Mouse (Mus musculus): Measurements from ENCODE around the gene Mlip. TPM values are rescaled to one million over a fixed set of nuclear protein-coding genes. Genes with fewer than 3 reads are reported as not detected.
A peak's percentile ranks its signal among the peaks of the same experiment; 100 is the strongest.

Gene Mlip
- polyA plus RNA-seq, 1 experiment from 2014 or later = 2.2 TPM

DNA sequence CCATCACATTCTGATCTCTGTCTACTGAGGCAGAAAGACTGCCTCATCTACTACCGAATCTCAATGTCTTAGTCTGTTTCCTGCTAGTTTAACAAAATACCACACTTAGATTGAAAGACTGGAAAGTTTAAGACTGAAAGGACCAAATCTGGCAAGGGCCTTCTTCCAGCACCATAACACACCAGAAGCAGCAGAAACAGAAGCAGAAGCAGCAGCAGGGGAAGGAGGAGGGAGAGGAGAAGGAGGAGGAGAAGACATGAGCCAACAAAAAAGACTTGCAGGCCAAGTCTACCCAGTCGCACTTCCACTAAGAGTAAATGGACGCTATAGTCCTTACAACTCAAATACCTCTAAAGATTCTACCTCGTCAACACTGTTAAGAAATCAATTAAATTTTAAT lies 80.0 kb downstream of the Mlip start:
- no peak for ATAC-seq
- H3K4me3 ChIP-seq (ENCODE audit: low read length) = no peak overlapping the region
- 93% methylated on average over 4 of the region's 4 CpGs for WGBS
- H3K4me1 ChIP-seq (ENCODE audit: control insufficient read depth, insufficient read depth, low read depth, low read length) = no peaks in the 10 kb centered on the region
- no peaks in the 10 kb centered on the region for H3K27me3 ChIP-seq (replicated peaks; ENCODE audit: control insufficient read depth, insufficient read depth, low read length)
- no peak overlapping the region for H3K4me2 ChIP-seq (ENCODE audit: low read length)
- H3K9me3 ChIP-seq (ENCODE audit: control insufficient read depth, low read length) = no peaks in the 10 kb centered on the region
- H3K9ac ChIP-seq (ENCODE audit: low read depth, low read length) = no peak overlapping the region
- no peak overlapping the region for H3K27ac ChIP-seq (ENCODE audit: low read depth, low read length)
- no peaks in the 10 kb centered on the region for H3K36me3 ChIP-seq (ENCODE audit: control insufficient read depth, insufficient read depth, low read length)

- H3K4me3 ChIP-seq (ENCODE audit: low read length) = no peak overlapping the region
- H3K4me2 ChIP-seq (ENCODE audit: low read length) = no peak overlapping the region
- H3K27ac ChIP-seq (ENCODE audit: low read depth, low read length) = no peak overlapping the region
- 0 out of 2 replicates have a peak, but pooled peaks have one; percentile 17 for ATAC-seq
- no peaks in the 10 kb centered on the region for H3K4me1 ChIP-seq (ENCODE audit: control insufficient read depth, insufficient read depth, low read depth, low read length)
- no peak overlapping the region for H3K9ac ChIP-seq (ENCODE audit: low read depth, low read length)
- no peaks in the 10 kb centered on the region for H3K36me3 ChIP-seq (ENCODE audit: control insufficient read depth, insufficient read depth, low read length)
- H3K27me3 ChIP-seq (replicated peaks; ENCODE audit: control insufficient read depth, insufficient read depth, low read length) = no peaks in the 10 kb centered on the region
- H3K9me3 ChIP-seq (ENCODE audit: control insufficient read depth, low read length) = no peaks in the 10 kb centered on the region
- WGBS = 71% methylated on average over 4 of the region's 4 CpGs
Measured at GRCm38 (mm10) chr9:77265268-77266017, 87.3 kb downstream of the Mlip start.

DNA sequence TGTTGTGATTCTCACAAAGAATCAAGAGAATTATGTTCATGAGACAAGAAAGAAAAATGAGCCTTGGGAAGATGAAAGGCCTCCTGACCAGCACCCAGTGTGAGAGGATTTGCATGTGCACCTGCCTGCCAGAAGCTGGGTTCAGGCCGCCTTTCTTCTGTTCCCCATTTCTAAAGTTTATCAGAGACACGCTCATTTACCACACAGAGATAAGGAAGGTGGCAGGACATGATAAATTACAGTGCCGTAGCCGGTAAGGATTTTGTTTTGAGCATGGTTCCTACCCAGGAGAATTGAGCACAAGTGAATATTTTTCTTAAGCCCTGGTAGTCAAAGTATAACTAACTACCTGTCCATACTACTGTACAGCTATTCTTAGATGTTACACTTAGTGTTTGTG lies 93.7 kb downstream of the Mlip start:
- Histone ChIP-seq H3K9ac (ENCODE audit: low read depth, low read length) (no peak overlapping the region), H3K4me2 (ENCODE audit: low read length) (no peak overlapping the region), H3K4me3 (ENCODE audit: low read length) (no peak overlapping the region), H3K27ac (ENCODE audit: low read depth, low read length) (no peak overlapping the region), H3K27me3 (replicated peaks; ENCODE audit: control insufficient read depth, insufficient read depth, low read length) (no peaks in the 10 kb centered on the region), H3K4me1 (ENCODE audit: control insufficient read depth, insufficient read depth, low read depth, low read length) (no peaks in the 10 kb centered on the region), H3K36me3 (ENCODE audit: control insufficient read depth, insufficient read depth, low read length) (no peaks in the 10 kb centered on the region), H3K9me3 (ENCODE audit: control insufficient read depth, low read length) (no peaks in the 10 kb centered on the region)
- ATAC-seq = no peak
- WGBS = 67% methylated on average over 4 of the region's 4 CpGs

GRCm38 (mm10) chr9:77258265-77258664 lies 94.5 kb downstream of the Mlip start:
- WGBS = 84% methylated on average over 6 of the region's 6 CpGs
- Histone ChIP-seq H3K36me3 (ENCODE audit: control insufficient read depth, insufficient read depth, low read length) (no peaks in the 10 kb centered on the region), H3K27ac (ENCODE audit: low read depth, low read length) (no peak overlapping the region), H3K27me3 (replicated peaks; ENCODE audit: control insufficient read depth, insufficient read depth, low read length) (no peaks in the 10 kb centered on the region), H3K9me3 (ENCODE audit: control insufficient read depth, low read length) (no peaks in the 10 kb centered on the region), H3K4me3 (ENCODE audit: low read length) (no peak overlapping the region), H3K9ac (ENCODE audit: low read depth, low read length) (no peak overlapping the region), H3K4me2 (ENCODE audit: low read length) (no peak overlapping the region), H3K4me1 (ENCODE audit: control insufficient read depth, insufficient read depth, low read depth, low read length) (no peaks in the 10 kb centered on the region)
- no peak for ATAC-seq

DNA sequence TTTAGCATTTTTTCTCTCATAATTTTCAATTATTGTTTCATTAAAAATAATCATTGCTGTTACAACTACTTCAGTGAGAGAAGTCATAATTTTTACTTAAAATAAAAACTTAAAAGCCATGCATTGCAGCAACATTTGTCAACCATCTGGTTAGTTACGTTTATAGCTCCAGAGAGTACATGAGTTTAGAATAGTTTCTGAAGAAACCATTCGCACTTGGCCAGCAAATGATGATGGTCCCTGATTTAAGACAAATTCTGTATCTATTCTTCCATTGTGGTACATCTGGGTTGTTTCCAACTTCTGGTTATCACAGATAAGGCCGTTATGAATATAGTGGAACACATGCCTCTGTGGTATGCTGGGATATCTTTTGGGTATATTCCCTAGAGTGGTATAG lies 98.3 kb downstream of the Mlip start:
- WGBS = 95% methylated on average over 3 of the region's 3 CpGs
- Histone ChIP-seq H3K9ac (ENCODE audit: low read depth, low read length) (no peak overlapping the region), H3K36me3 (ENCODE audit: control insufficient read depth, insufficient read depth, low read length) (no peaks in the 10 kb centered on the region), H3K27ac (ENCODE audit: low read depth, low read length) (no peak overlapping the region), H3K4me1 (ENCODE audit: control insufficient read depth, insufficient read depth, low read depth, low read length) (no peaks in the 10 kb centered on the region), H3K27me3 (replicated peaks; ENCODE audit: control insufficient read depth, insufficient read depth, low read length) (no peaks in the 10 kb centered on the region), H3K4me3 (ENCODE audit: low read length) (no peak overlapping the region), H3K9me3 (ENCODE audit: control insufficient read depth, low read length) (no peaks in the 10 kb centered on the region), H3K4me2 (ENCODE audit: low read length) (no peak overlapping the region)
- ATAC-seq = no peak

GRCm38 (mm10) chr9:77252761-77253160 lies 100.0 kb downstream of the Mlip start:
- H3K27ac ChIP-seq (ENCODE audit: low read depth, low read length) = no peak overlapping the region
- no peak overlapping the region for H3K4me3 ChIP-seq (ENCODE audit: low read length)
- no peaks in the 10 kb centered on the region for H3K36me3 ChIP-seq (ENCODE audit: control insufficient read depth, insufficient read depth, low read length)
- H3K4me1 ChIP-seq (ENCODE audit: control insufficient read depth, insufficient read depth, low read depth, low read length) = no peaks in the 10 kb centered on the region
- H3K9ac ChIP-seq (ENCODE audit: low read depth, low read length) = no peak overlapping the region
- no peaks in the 10 kb centered on the region for H3K27me3 ChIP-seq (replicated peaks; ENCODE audit: control insufficient read depth, insufficient read depth, low read length)
- no peak for ATAC-seq
- 93% methylated on average over 4 of the region's 4 CpGs for WGBS
- no peak overlapping the region for H3K4me2 ChIP-seq (ENCODE audit: low read length)
- no peaks in the 10 kb centered on the region for H3K9me3 ChIP-seq (ENCODE audit: control insufficient read depth, low read length)

DNA sequence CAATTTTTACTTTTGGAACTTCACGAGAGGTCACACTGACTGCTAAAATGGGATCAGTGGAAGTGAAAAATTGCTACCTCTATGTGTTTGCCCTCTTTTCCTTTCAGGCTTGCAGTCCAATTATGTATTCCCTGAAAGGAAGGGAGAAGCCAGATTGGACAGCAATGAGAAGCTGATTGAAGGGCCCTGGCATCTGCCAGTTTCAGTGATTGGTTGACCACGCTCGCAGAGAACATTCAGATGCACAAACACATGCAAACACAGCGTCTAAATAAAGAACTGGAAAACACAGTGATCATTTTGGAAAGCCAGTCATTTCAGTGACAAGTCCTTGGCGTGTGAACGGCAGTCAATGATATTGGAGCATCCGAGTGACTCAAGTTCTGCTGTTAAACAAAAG lies 100.6 kb downstream of the Mlip start:
- Histone ChIP-seq H3K9ac (ENCODE audit: low read depth, low read length) (no peak overlapping the region), H3K4me3 (ENCODE audit: low read length) (no peak overlapping the region), H3K27ac (ENCODE audit: low read depth, low read length) (no peak overlapping the region), H3K27me3 (replicated peaks; ENCODE audit: control insufficient read depth, insufficient read depth, low read length) (no peaks in the 10 kb centered on the region), H3K4me2 (ENCODE audit: low read length) (no peak overlapping the region), H3K9me3 (ENCODE audit: control insufficient read depth, low read length) (no peaks in the 10 kb centered on the region), H3K36me3 (ENCODE audit: control insufficient read depth, insufficient read depth, low read length) (no peaks in the 10 kb centered on the region), H3K4me1 (ENCODE audit: control insufficient read depth, insufficient read depth, low read depth, low read length) (no peaks in the 10 kb centered on the region)
- WGBS = 77% methylated on average over 7 of the region's 7 CpGs
- ATAC-seq = no peak

- Histone ChIP-seq H3K4me3 (ENCODE audit: low read length) (no peak overlapping the region), H3K4me2 (ENCODE audit: low read length) (no peak overlapping the region), H3K9me3 (ENCODE audit: control insufficient read depth, low read length) (no peaks in the 10 kb centered on the region), H3K4me1 (ENCODE audit: control insufficient read depth, insufficient read depth, low read depth, low read length) (no peaks in the 10 kb centered on the region), H3K27me3 (replicated peaks; ENCODE audit: control insufficient read depth, insufficient read depth, low read length) (no peaks in the 10 kb centered on the region), H3K36me3 (ENCODE audit: control insufficient read depth, insufficient read depth, low read length) (no peaks in the 10 kb centered on the region), H3K27ac (ENCODE audit: low read depth, low read length) (no peak overlapping the region), H3K9ac (ENCODE audit: low read depth, low read length) (no peak overlapping the region)
- ATAC-seq = no peak
- WGBS = 86% methylated on average over 18 of the region's 18 CpGs
Measured at GRCm38 (mm10) chr9:77251511-77252112, 101.2 kb downstream of the Mlip start.

DNA sequence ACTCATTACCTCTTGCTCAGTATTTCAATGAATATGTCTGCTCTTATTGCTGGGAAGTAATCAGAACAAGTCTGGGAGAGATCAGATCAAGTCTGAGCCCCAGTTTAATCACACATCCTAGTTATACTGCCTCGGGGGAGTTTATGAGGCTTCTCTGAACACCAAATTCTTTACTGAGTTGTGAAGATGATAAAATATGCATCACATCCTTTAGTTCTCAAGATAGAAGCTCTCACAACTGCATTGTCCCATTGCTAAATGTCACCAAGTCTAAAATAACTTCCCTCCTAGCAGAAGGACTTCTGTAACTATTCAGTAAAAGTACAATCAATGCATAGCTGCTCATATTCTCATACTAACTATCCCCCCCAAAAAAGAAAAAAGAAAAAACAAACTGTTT lies 154.5 kb downstream of the Mlip start:
- Histone ChIP-seq H3K27me3 (replicated peaks; ENCODE audit: control insufficient read depth, insufficient read depth, low read length) (no peaks in the 10 kb centered on the region), H3K4me2 (ENCODE audit: low read length) (no peak overlapping the region), H3K9me3 (ENCODE audit: control insufficient read depth, low read length) (no peaks in the 10 kb centered on the region), H3K36me3 (ENCODE audit: control insufficient read depth, insufficient read depth, low read length) (no peaks in the 10 kb centered on the region), H3K4me3 (ENCODE audit: low read length) (no peak overlapping the region), H3K4me1 (ENCODE audit: control insufficient read depth, insufficient read depth, low read depth, low read length) (no peaks in the 10 kb centered on the region), H3K9ac (ENCODE audit: low read depth, low read length) (no peak overlapping the region), H3K27ac (ENCODE audit: low read depth, low read length) (no peak overlapping the region)
- ATAC-seq = no peak
- 75% methylated on average over 1 of the region's 1 CpGs for WGBS
